Mouse (Mus musculus): ENCODE results near the gene 9830107B12Rik. TPM values are rescaled to one million over a fixed set of nuclear protein-coding genes. Genes with fewer than 3 reads are reported as not detected.
A peak's percentile ranks its signal among the peaks of the same experiment; 100 is the strongest.

The 9830107B12Rik gene
- polyA plus RNA-seq, 1 experiment from 2014 or later, result not detected

GRCm38 (mm10) chr17:48097011-48097742 lies 48.9 kb downstream of the 9830107B12Rik start:
- Histone ChIP-seq H3K27ac (ENCODE audit: low read depth, low read length) (peak overlapping the region; percentile 45), H3K4me3 (ENCODE audit: low read depth, low read length) (peak overlapping the region; percentile 25), H3K4me2 (ENCODE audit: low read depth) (peak overlapping the region; percentile 54), H3K36me3 (ENCODE audit: control insufficient read depth, insufficient read depth, low read length) (no peaks in the 10 kb centered on the region), H3K9ac (ENCODE audit: low read length) (peak overlapping the region; percentile 49), H3K27me3 (ENCODE audit: control insufficient read depth, insufficient read depth, low read length) (peaks cover 19% of the 10 kb centered on the region; the same call in 1 of the 2 replicates), H3K9me3 (ENCODE audit: control insufficient read depth, low read length) (no peaks in the 10 kb centered on the region), H3K4me1 (ENCODE audit: control insufficient read depth, insufficient read depth, low read length) (peaks cover 46% of the 10 kb centered on the region)
- ATAC-seq (ENCODE audit: insufficient read depth, low FRiP score, low TSS enrichment) (no peak), DNase-seq (ENCODE audit: low spot score) (peak; percentile 81)
- WGBS, result under 1% methylated on average over 36 of the region's 41 CpGs

- Histone ChIP-seq H3K4me3 (ENCODE audit: low read depth, low read length) (no peak overlapping the region), H3K9ac (ENCODE audit: low read length) (no peak overlapping the region; the same call in 1 of the 2 replicates), H3K27me3 (ENCODE audit: control insufficient read depth, insufficient read depth, low read length) (peaks cover 19% of the 10 kb centered on the region; the same call in 1 of the 2 replicates), H3K4me2 (ENCODE audit: low read depth) (peak overlapping the region; percentile 12), H3K27ac (ENCODE audit: low read depth, low read length) (peak overlapping the region; percentile 45; the same call in 1 of the 2 replicates), H3K4me1 (ENCODE audit: control insufficient read depth, insufficient read depth, low read length) (peaks cover 46% of the 10 kb centered on the region), H3K36me3 (ENCODE audit: control insufficient read depth, insufficient read depth, low read length) (no peaks in the 10 kb centered on the region), H3K9me3 (ENCODE audit: control insufficient read depth, low read length) (no peaks in the 10 kb centered on the region)
- 4% methylated on average over 17 of the region's 17 CpGs for WGBS
- DNase-seq (ENCODE audit: low spot score) (no peak), ATAC-seq (ENCODE audit: insufficient read depth, low FRiP score, low TSS enrichment) (no peak)
These were observed 49.7 kb downstream of the 9830107B12Rik start for GRCm38 (mm10) chr17:48096321-48096720.

GRCm38 (mm10) chr17:48095718-48096121 lies 50.3 kb downstream of the 9830107B12Rik start:
- ATAC-seq (ENCODE audit: insufficient read depth, low FRiP score, low TSS enrichment) (peak; percentile 51; the same call in 1 of the 2 replicates), DNase-seq (ENCODE audit: low spot score) (peak; percentile 75)
- Histone ChIP-seq H3K36me3 (ENCODE audit: control insufficient read depth, insufficient read depth, low read length) (no peaks in the 10 kb centered on the region), H3K4me1 (ENCODE audit: control insufficient read depth, insufficient read depth, low read length) (peaks cover 46% of the 10 kb centered on the region), H3K9ac (ENCODE audit: low read length) (peak overlapping the region; percentile 44), H3K27ac (ENCODE audit: low read depth, low read length) (peak overlapping the region; percentile 67), H3K9me3 (ENCODE audit: control insufficient read depth, low read length) (no peaks in the 10 kb centered on the region), H3K4me2 (ENCODE audit: low read depth) (peak overlapping the region; percentile 35), H3K4me3 (ENCODE audit: low read depth, low read length) (peak overlapping the region; percentile 6; the same call in 1 of the 2 replicates), H3K27me3 (ENCODE audit: control insufficient read depth, insufficient read depth, low read length) (peaks cover 19% of the 10 kb centered on the region; the same call in 1 of the 2 replicates)
- under 1% methylated on average over 26 of the region's 26 CpGs for WGBS

GRCm38 (mm10) chr17:48094820-48095680 lies 51.0 kb downstream of the 9830107B12Rik start:
- no peak overlapping the region for H3K4me3 ChIP-seq (ENCODE audit: low read depth, low read length)
- H3K27me3 ChIP-seq (ENCODE audit: control insufficient read depth, insufficient read depth, low read length), result peaks cover 19% of the 10 kb centered on the region; the same call in 1 of the 2 replicates
- H3K4me2 ChIP-seq (ENCODE audit: low read depth), result peak overlapping the region; percentile 35
- no peak for ATAC-seq (ENCODE audit: insufficient read depth, low FRiP score, low TSS enrichment)
- H3K27ac ChIP-seq (ENCODE audit: low read depth, low read length), result peak overlapping the region; percentile 67
- H3K36me3 ChIP-seq (ENCODE audit: control insufficient read depth, insufficient read depth, low read length), result no peaks in the 10 kb centered on the region
- no peak overlapping the region for H3K9ac ChIP-seq (ENCODE audit: low read length)
- no peak for DNase-seq (ENCODE audit: low spot score)
- no peaks in the 10 kb centered on the region for H3K9me3 ChIP-seq (ENCODE audit: control insufficient read depth, low read length)
- 5% methylated on average over 20 of the region's 20 CpGs for WGBS
- peaks cover 43% of the 10 kb centered on the region for H3K4me1 ChIP-seq (ENCODE audit: control insufficient read depth, insufficient read depth, low read length)

- no peaks in the 10 kb centered on the region for H3K36me3 ChIP-seq (ENCODE audit: control insufficient read depth, insufficient read depth, low read length)
- H3K4me3 ChIP-seq (ENCODE audit: low read depth, low read length), result no peak overlapping the region
- H3K4me1 ChIP-seq (ENCODE audit: control insufficient read depth, insufficient read depth, low read length), result peaks cover 28% of the 10 kb centered on the region
- 80% methylated on average over 5 of the region's 5 CpGs for WGBS
- H3K27me3 ChIP-seq (ENCODE audit: control insufficient read depth, insufficient read depth, low read length), result peaks cover 19% of the 10 kb centered on the region; the same call in 1 of the 2 replicates
- ATAC-seq (ENCODE audit: insufficient read depth, low FRiP score, low TSS enrichment), result no peak
- no peaks in the 10 kb centered on the region for H3K9me3 ChIP-seq (ENCODE audit: control insufficient read depth, low read length)
- no peak overlapping the region for H3K27ac ChIP-seq (ENCODE audit: low read depth, low read length)
- no peak for DNase-seq (ENCODE audit: low spot score)
- no peak overlapping the region for H3K9ac ChIP-seq (ENCODE audit: low read length)
- no peak overlapping the region for H3K4me2 ChIP-seq (ENCODE audit: low read depth)
These were observed 52.7 kb downstream of the 9830107B12Rik start for GRCm38 (mm10) chr17:48093286-48093817.

- Histone ChIP-seq H3K9me3 (ENCODE audit: control insufficient read depth, low read length) (no peaks in the 10 kb centered on the region), H3K27me3 (ENCODE audit: control insufficient read depth, insufficient read depth, low read length) (0 out of 2 replicates have a peak, but pooled peaks cover 7% of the 10 kb centered on the region), H3K9ac (ENCODE audit: low read length) (no peak overlapping the region), H3K4me2 (ENCODE audit: low read depth) (no peak overlapping the region), H3K36me3 (ENCODE audit: control insufficient read depth, insufficient read depth, low read length) (no peaks in the 10 kb centered on the region), H3K27ac (ENCODE audit: low read depth, low read length) (no peak overlapping the region), H3K4me1 (ENCODE audit: control insufficient read depth, insufficient read depth, low read length) (peaks cover 3% of the 10 kb centered on the region; the same call in 1 of the 2 replicates), H3K4me3 (ENCODE audit: low read depth, low read length) (no peak overlapping the region)
- ATAC-seq (ENCODE audit: insufficient read depth, low FRiP score, low TSS enrichment), result no peak
- 75% methylated on average over 12 of the region's 12 CpGs for WGBS
- no peak for DNase-seq (ENCODE audit: low spot score)
These were observed 55.8 kb downstream of the 9830107B12Rik start for GRCm38 (mm10) chr17:48090305-48090704.

- ATAC-seq (ENCODE audit: insufficient read depth, low FRiP score, low TSS enrichment), result no peak
- DNase-seq (ENCODE audit: low spot score), result no peak
- Histone ChIP-seq H3K9me3 (ENCODE audit: control insufficient read depth, low read length) (no peaks in the 10 kb centered on the region), H3K4me2 (ENCODE audit: low read depth) (no peak overlapping the region), H3K4me1 (ENCODE audit: control insufficient read depth, insufficient read depth, low read length) (no peaks in the 10 kb centered on the region), H3K36me3 (ENCODE audit: control insufficient read depth, insufficient read depth, low read length) (no peaks in the 10 kb centered on the region), H3K27ac (ENCODE audit: low read depth, low read length) (no peak overlapping the region), H3K9ac (ENCODE audit: low read length) (no peak overlapping the region), H3K4me3 (ENCODE audit: low read depth, low read length) (no peak overlapping the region), H3K27me3 (ENCODE audit: control insufficient read depth, insufficient read depth, low read length) (0 out of 2 replicates have a peak, but pooled peaks cover 2% of the 10 kb centered on the region)
- 67% methylated on average over 2 of the region's 2 CpGs for WGBS
These were observed 56.6 kb downstream of the 9830107B12Rik start for GRCm38 (mm10) chr17:48089446-48089845.

- no peak within 1 kb of the TSS for H3K4me2 ChIP-seq (ENCODE audit: low read depth)
- no peak within 1 kb of the TSS for H3K27ac ChIP-seq (ENCODE audit: low read depth, low read length)
- H3K9me3 ChIP-seq (ENCODE audit: control insufficient read depth, low read length), result no peaks in the 10 kb centered on the region
- no peak within 1 kb of the TSS for H3K4me3 ChIP-seq (ENCODE audit: low read depth, low read length)
- no peak within 1 kb of the TSS for H3K9ac ChIP-seq (ENCODE audit: low read length)
- DNase-seq (ENCODE audit: low spot score), result no peak
- no peaks in the 10 kb centered on the region for H3K4me1 ChIP-seq (ENCODE audit: control insufficient read depth, insufficient read depth, low read length)
- no peaks in the 10 kb centered on the region for H3K36me3 ChIP-seq (ENCODE audit: control insufficient read depth, insufficient read depth, low read length)
- no peak for ATAC-seq (ENCODE audit: insufficient read depth, low FRiP score, low TSS enrichment)
- no peaks in the 10 kb centered on the region for H3K27me3 ChIP-seq (ENCODE audit: control insufficient read depth, insufficient read depth, low read length)
These were observed 57.0 kb downstream of the 9830107B12Rik start, which contains the start of gene 1700067P10Rik for GRCm38 (mm10) chr17:48089019-48089418. TSS of gene 1700067P10Rik (plus strand) at chr17:48089319.
